ENCODE assay signal across 16 mouse cellular contexts in the genomic region with DNA sequence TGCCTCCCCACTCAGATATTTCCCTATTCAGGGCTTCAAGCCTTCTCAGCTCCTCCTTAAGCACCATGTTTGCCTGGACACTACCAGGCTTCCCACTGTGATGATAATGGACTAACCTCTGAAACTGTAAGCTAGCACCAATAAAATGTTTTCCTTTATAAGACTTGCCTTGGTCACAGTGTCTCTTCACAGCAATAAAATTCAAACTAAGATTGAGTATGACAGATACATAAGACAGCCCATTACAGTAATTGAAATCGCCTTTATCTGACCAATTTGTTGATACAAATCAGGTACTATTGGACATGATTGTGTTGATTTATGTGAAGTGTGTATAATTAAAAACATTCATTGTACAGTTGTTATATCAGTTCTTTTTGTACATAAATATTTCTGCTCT.
"Had no signal": no experiment of that assay in that cellular context is flagged by ENCODE, and none has a peak within 500 bp of the region (broad histone marks: within the 10 kb centered on the region; RNA-seq: fewer than 3 reads in every experiment).

No protein-coding gene starts in this region.

- H3K4me1 ChIP-seq: neural tube, embryonic 12.5 days; neural tube, embryonic 13.5 days; neural tube, embryonic 15.5 days; stomach, embryonic 15.5 days had no signal

- H3K36me3 ChIP-seq: neural tube, embryonic 12.5 days; neural tube, embryonic 13.5 days; neural tube, embryonic 15.5 days; stomach, embryonic 15.5 days had no signal

- H3K4me3 ChIP-seq: neural tube, embryonic 12.5 days; neural tube, embryonic 13.5 days; neural tube, embryonic 15.5 days; stomach, embryonic 15.5 days had no signal

- H3K27me3 ChIP-seq: neural tube, embryonic 12.5 days; neural tube, embryonic 13.5 days; neural tube, embryonic 15.5 days; stomach, embryonic 15.5 days had no signal

- H3K27ac ChIP-seq: neural tube, embryonic 12.5 days; neural tube, embryonic 13.5 days; neural tube, embryonic 15.5 days; stomach, embryonic 15.5 days; stomach, postnatal 0 days had no signal

- DNase-seq: right cerebral cortex, adult 18-20 months; right cerebral cortex, postnatal 14 days; right cerebral cortex, postnatal 25 days; right cerebral cortex, postnatal 4 days; spleen, adult 18-20 months; thymus, adult 18-20 months; thymus, adult 2 months; thymus, postnatal 14 days; thymus, postnatal 25 days; thymus, postnatal 36 days; thymus, postnatal 4 days had no signal

- H3K9me3 ChIP-seq: neural tube, embryonic 12.5 days; neural tube, embryonic 13.5 days; neural tube, embryonic 15.5 days; stomach, embryonic 15.5 days had no signal
